Mouse (Mus musculus): ENCODE results near the gene Tmem200a.
"Not testable (repeated sequence)": the region's sequence is repeated elsewhere in the genome, so short reads cannot be mapped to it uniquely, and the experiment has no call there.

The Tmem200a gene

DNA sequence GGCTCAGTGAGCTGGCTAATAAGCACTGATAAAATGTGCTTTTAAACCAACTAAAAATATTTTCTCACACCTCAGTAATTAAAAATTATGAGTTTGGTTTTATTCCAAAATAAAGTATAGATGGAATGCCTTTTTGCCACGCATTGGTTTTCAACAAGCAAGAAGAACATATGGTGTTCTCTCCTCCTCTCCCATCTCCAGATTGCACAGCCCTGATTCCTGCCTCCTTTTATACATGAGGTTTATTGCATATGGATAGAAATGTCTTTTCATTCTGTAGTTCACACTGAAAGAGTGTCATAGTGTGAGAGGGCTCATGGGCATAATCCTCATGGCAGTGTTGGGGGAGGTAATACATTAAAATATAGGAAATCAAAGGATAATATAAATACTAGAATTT, 96.2 kb downstream of the Tmem200a start:
- no peak for DNase-seq (ENCODE audit: low spot score)

DNA sequence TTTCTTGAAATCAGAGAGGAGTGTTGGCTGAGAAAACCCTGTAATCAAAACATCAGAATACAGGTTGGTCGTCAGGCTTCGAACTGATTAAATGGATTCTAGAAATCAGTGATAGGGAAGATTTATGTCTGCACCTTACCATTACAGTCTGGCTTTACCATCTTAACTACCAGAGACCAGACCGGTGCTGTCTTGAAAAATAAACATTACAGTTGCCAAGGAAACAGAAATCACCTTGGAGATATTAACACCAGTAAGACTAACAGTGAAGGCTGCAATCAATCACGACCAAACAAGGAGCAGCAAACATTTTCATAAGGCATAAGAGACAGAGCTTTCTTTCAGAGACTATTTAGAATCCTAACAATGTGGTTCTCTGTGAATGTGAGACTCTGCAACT, 116.0 kb downstream of the Tmem200a start:
- no peak for DNase-seq (ENCODE audit: low spot score)

DNA sequence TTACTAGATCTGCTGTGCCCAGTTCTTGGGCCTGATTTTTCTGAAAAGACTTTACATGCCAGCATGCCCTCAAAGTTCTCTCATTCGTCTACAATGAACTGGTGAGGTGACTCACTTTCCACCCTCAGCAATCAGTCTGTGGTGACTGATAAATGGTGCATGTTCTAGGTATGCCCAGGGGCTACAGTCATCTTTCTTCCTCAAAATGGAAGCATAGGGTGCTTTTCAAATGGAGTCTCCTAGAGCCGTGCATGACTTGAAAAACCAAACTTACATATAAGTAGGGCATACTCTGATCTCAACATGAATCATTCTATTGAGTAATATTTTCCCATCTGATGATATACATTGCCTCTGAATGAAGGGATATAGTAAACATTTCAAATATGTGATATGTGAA, 117.8 kb downstream of the Tmem200a start:
- DNase-seq (ENCODE audit: low spot score) = no peak

DNA sequence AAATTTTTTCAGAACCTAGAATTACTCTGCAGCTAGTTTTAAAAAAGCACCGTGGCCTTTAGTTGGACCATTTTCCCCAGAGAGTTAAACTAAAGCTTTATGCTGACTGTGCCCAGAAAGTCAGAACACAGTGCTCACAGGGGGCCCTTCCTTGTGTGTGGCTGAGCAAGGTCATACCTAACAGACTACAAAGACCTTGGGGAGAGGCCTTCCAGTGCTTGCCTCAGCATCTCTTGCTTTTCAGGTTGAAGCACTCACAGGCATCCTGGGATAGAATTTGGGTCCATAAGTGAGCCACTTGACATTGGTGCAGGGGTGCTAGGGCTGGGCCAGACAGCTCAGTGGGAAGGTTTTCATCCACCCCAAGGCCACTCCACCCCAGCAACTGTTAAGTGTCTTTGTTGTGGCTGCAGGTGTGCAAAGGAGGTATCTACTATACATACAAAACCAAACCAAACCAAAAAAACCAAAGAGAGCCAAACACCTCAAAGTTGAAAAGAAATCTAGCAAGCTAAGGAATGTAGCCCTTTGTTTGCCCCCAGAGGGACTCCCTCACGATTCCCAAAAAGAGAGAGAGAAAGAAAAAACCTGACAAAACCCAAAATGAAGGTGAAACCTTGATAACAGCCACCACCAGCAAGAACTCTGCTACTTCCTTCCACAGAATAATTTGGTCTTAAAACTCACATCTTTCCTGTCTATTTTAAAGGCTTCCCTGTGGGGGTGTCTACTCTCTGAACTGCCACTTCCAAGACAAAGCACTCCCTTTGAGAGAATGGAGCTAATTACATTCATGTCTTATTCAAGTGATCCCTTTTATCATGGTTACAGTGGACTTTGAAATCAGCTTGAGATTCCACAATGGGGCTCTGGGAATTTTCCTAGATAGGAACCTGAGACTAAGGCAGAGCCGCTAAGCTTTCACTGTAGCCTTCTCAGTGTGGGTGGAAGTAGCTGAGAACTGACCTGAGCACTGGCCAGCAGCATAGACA, 119.8 kb downstream of the Tmem200a start:
- no peak for DNase-seq (ENCODE audit: low spot score)

DNA sequence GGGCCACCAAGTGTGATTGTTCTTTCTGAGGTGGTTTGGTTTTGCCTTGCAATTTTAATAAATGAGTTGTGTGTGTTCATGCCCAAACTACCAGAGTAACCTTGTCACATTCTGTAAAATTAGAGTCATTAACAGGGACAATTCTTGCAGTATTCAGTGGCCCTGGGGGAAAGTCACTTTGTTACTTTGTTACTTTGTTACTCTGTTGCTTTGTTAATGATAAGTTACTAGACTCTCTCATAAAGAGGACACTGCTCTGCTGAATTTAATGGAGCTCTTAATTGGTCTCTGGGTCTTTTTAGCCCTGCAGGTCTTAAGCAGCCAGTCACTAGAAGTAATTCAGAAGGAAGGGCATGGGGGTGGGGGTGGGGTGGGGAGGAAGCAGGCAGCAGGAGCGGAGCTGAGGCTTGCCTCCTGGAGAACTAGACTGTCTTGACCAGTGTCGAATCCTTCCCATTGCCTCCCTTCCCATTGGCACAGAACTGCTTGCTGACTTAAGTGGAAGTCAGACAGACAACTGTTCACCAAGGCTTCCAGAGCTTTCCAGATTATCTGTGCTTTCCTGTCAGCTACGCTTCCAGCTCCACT, 124.1 kb downstream of the Tmem200a start:
- DNase-seq (ENCODE audit: low spot score) = no peak

DNA sequence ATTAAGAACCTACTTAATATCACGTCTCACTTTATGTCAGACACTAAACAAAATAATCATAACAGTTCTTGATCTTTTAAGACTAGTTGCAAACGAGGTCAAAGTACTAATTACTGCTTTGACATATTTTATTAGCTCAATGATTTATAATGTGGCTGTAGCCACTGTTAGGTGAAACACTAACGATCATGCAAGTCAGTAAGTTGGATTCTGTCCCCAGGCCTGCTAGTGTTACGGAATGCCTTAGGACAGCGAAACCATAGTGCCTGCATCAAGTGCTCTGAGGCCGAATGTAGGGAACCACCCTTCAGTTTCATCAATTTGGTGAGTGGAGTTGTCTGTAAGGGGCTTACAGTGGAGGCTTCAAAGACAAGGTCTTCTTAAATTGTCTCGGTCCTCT, 126.0 kb downstream of the Tmem200a start:
- no peak for DNase-seq (ENCODE audit: low spot score)

DNA sequence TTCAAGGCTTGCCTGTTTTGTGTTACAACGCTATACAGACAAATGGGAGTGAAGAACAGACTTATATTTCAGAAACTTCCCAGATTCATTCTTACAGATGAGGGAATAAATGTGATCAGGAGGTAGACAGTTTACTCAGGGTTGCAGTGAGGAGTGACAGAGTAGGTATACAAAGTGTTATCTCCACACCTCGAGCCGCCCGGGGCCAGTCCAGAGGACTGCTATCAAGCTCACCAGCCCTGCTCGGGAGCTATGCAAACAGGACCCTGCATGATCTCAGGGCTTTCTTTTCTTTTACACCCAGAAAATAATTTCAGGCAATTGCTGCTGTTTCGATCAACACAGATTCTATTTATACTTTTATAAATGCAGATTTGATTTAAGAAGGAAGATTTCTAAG, 126.7 kb downstream of the Tmem200a start:
- DNase-seq (ENCODE audit: low spot score) = no peak

DNA sequence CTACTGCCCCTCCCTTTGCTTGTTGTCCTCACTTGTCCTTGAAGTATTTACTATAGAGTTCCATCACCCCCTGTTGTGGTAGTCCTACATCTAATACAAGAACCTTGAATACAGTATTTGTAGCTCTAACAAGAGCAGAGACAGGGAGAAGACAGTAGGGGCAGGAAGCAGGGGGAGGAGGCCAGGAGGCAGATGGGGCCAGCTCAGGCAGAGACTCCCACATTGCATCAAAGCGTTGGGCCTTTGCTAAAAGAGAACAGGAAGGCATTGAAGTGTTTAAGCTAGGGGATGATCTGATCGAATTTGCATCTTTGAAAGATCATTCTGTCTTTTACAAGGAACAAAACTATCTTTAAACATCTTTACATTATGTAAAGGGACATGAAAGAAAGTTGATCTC, 133.0 kb downstream of the Tmem200a start:
- DNase-seq (ENCODE audit: low spot score) = no peak

- DNase-seq (ENCODE audit: low spot score) = no peak
Measured at GRCm38 (mm10) chr10:25944641-25945040, 134.2 kb downstream of the Tmem200a start.

- DNase-seq (ENCODE audit: low spot score) = no peak
Measured at GRCm38 (mm10) chr10:25931796-25932195, 147.1 kb downstream of the Tmem200a start.

DNA sequence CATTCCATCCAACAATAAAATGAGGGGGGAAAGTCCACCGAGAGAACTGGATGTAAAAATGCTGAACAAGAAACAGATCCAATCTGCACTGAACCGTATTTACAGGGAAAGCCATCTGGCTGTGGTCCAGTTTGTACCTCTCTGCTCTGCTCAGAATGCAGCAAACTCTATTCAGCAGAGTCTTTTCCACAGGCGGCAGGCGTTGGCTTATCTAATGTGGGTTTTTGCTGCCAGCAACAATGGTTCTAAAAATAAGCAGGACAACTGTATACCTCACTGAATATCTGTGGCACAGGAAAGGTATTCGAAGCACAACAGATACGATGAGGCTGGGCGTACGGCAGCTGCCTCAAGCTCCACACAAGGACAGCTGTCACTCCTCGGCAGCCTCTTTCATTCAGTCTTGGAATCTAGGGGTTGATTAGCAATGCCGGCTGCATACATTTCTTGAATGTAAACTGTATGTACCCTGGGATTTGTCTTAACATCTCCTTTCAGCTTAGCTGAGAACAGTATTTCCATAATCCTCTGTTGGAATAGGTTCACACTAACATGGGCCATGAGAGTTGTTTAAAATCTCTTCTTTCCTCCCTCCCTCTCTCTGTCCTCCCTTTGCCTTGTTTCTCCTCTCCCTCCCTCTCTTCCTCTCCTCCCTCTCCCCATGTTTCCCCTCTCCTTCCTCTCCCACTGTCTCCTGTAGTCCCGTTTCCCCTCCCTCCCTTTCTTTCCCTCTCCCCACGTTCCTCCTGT, 149.3 kb downstream of the Tmem200a start:
- no peak for DNase-seq (ENCODE audit: low spot score)

- DNase-seq (ENCODE audit: low spot score) = peak; percentile 36
Measured at GRCm38 (mm10) chr10:25928861-25929368, 149.9 kb downstream of the Tmem200a start.

DNA sequence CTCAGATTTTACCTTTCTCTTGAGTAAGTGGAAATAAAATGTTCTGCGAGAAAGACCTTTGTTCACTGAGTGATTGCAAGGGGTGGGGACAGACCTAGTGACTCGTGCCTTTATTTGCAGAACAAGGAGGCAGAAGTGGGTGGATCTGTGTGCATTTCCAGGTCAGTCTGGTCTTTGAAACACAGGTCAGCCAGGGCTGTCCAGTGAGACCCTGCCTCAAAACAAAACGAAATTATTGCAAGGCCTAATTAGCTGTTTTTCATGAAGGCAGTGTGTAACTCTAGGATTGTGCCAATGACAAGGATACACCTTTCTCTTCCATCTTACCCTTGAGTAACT, 150.4 kb downstream of the Tmem200a start:
- DNase-seq (ENCODE audit: low spot score) = no peak

- DNase-seq (ENCODE audit: low spot score) = peak; percentile 42
Measured at GRCm38 (mm10) chr10:25927553-25928447, 151.1 kb downstream of the Tmem200a start.

GRCm38 (mm10) chr10:25920640-25921278, 158.1 kb downstream of the Tmem200a start:
- peak; percentile 18 for DNase-seq (ENCODE audit: low spot score)

DNA sequence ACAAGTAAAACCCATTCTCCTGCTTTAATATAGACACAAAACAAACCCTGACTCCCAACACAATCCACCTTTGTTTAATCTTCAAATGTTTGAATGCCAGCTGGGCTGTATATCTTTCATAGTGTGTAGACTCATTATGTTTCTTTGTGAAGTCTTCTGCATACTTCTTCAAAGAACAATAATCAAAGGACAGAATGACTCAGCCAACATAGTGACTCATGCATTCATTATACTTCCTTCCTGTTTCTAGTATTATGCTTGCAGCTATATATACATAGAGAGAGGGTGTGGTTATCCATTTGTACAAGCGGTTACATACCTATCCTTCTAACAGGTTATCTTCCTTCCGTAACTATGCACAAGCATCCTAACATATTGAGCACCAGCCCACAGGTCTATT, 160.7 kb downstream of the Tmem200a start:
- DNase-seq (ENCODE audit: low spot score) = no peak

GRCm38 (mm10) chr10:25910270-25910669, 168.6 kb downstream of the Tmem200a start:
- DNase-seq (ENCODE audit: low spot score) = no peak

GRCm38 (mm10) chr10:25908027-25909012, 170.5 kb downstream of the Tmem200a start:
- DNase-seq (ENCODE audit: low spot score) = peak; percentile 51

GRCm38 (mm10) chr10:25894126-25894525, 184.7 kb downstream of the Tmem200a start:
- not testable (repeated sequence) for DNase-seq (ENCODE audit: low spot score)

- peak; percentile 12 for DNase-seq (ENCODE audit: low spot score)
Measured at GRCm38 (mm10) chr10:25887225-25887624, 191.6 kb downstream of the Tmem200a start.
